Mouse (Mus musculus): ENCODE data around the gene Sdf4. TPM values are rescaled to one million over a fixed set of nuclear protein-coding genes. Genes with fewer than 3 reads are reported as not detected.

Gene Sdf4
- polyA plus RNA-seq, 1 experiment from 2014 or later = 136 TPM

- ATAC-seq (ENCODE audit: low FRiP score) (no peak), DNase-seq (ENCODE audit: low spot score) (no peak)
- H3K4me3 ChIP-seq (ENCODE audit: low read depth, low read length) = no peak overlapping the region
- no peaks in the 10 kb centered on the region for H3K4me1 ChIP-seq (replicated peaks; ENCODE audit: control insufficient read depth, insufficient read depth, low read length)
- no peak overlapping the region for H3K4me2 ChIP-seq (replicated peaks; ENCODE audit: low read depth, low read length)
- no peak overlapping the region for H3K27ac ChIP-seq (ENCODE audit: low read depth, low read length)
- WGBS = 92% methylated on average over 6 of the region's 6 CpGs
- H3K36me3 ChIP-seq (ENCODE audit: control insufficient read depth, insufficient read depth, low read length) = no peaks in the 10 kb centered on the region
- H3K9me3 ChIP-seq (ENCODE audit: control insufficient read depth, low read length) = no peaks in the 10 kb centered on the region
- no peak overlapping the region for H3K9ac ChIP-seq (ENCODE audit: low read depth, low read length)
- no peaks in the 10 kb centered on the region for H3K27me3 ChIP-seq (ENCODE audit: control insufficient read depth, insufficient read depth, low read length)
These were observed 61.9 kb downstream of the Sdf4 start for GRCm38 (mm10) chr4:156054606-156055005.

DNA sequence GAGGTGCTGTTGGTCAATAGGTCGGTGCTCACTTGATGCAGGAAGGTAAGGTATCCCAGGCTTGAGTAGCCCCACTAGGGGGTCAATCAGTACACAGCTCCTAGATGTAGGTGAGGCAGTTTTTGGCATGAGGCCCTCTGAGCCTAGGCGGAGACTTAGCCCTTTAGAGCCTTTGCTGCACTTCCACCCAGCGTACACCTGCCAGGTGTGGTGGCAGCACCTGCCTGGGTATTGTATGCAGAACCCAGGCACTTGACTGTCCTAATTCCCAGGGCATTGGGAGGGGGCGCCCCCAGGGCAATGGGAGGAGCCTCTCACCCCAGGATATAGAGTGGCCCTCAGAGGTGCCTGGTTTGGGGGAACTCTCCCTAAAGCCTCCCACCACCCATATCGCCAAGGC is 62.5 kb downstream of the Sdf4 start:
- no peak overlapping the region for H3K27ac ChIP-seq (ENCODE audit: low read depth, low read length)
- no peak for DNase-seq (ENCODE audit: low spot score)
- no peaks in the 10 kb centered on the region for H3K4me1 ChIP-seq (replicated peaks; ENCODE audit: control insufficient read depth, insufficient read depth, low read length)
- no peaks in the 10 kb centered on the region for H3K27me3 ChIP-seq (ENCODE audit: control insufficient read depth, insufficient read depth, low read length)
- no peak overlapping the region for H3K4me2 ChIP-seq (replicated peaks; ENCODE audit: low read depth, low read length)
- ATAC-seq (ENCODE audit: low FRiP score) = no peak
- H3K4me3 ChIP-seq (ENCODE audit: low read depth, low read length) = no peak overlapping the region
- H3K9ac ChIP-seq (ENCODE audit: low read depth, low read length) = no peak overlapping the region
- no peaks in the 10 kb centered on the region for H3K9me3 ChIP-seq (ENCODE audit: control insufficient read depth, low read length)
- H3K36me3 ChIP-seq (ENCODE audit: control insufficient read depth, insufficient read depth, low read length) = no peaks in the 10 kb centered on the region
- WGBS = 86% methylated on average over 5 of the region's 5 CpGs

DNA sequence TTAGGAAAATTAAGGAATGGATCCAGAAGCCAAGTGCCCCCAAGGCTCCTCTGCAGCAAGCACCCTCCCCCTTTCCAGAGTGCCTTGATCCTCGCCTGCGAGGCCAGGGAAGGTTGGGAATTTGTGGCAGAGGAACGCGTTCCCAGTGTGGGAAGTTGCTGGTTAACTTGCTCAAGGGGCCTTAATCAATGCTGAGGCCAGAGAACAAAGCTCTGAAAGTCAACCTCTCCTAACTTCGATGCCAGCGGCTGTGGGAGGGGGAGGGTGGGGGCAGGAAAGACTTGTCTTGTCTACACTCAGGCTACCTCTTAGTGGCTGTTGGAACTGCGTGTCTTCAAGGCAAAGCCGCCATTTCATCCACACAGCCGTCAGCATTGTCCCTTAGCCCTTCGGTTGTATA is 65.0 kb downstream of the Sdf4 start:
- Histone ChIP-seq H3K9me3 (ENCODE audit: control insufficient read depth, low read length) (no peaks in the 10 kb centered on the region), H3K27ac (ENCODE audit: low read depth, low read length) (no peak overlapping the region), H3K27me3 (ENCODE audit: control insufficient read depth, insufficient read depth, low read length) (no peaks in the 10 kb centered on the region), H3K36me3 (ENCODE audit: control insufficient read depth, insufficient read depth, low read length) (no peaks in the 10 kb centered on the region), H3K4me1 (replicated peaks; ENCODE audit: control insufficient read depth, insufficient read depth, low read length) (no peaks in the 10 kb centered on the region), H3K4me2 (replicated peaks; ENCODE audit: low read depth, low read length) (no peak overlapping the region), H3K4me3 (ENCODE audit: low read depth, low read length) (no peak overlapping the region), H3K9ac (ENCODE audit: low read depth, low read length) (no peak overlapping the region)
- WGBS = 66% methylated on average over 10 of the region's 10 CpGs
- ATAC-seq (ENCODE audit: low FRiP score) = no peak
- DNase-seq (ENCODE audit: low spot score) = no peak

DNA sequence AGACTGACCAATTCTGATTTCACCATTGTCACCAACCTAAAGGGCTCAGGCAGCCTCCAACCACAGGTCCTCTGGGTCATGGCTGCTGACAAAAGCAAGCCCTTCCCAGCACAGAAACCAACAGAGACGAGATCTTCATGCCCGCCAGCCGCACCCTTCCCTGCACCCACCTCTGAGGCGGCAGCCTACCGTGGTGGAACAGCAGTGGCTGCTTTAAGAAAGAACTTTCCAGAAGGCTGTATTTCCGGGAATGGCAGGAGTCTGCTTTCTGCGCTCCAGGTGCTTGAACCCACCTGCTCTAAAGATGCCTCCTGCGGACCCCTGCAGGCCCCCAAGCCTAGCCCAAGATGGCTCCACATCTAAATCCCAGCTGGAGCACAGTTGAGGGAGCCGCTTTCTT is 66.2 kb downstream of the Sdf4 start:
- no peaks in the 10 kb centered on the region for H3K27me3 ChIP-seq (ENCODE audit: control insufficient read depth, insufficient read depth, low read length)
- H3K4me1 ChIP-seq (replicated peaks; ENCODE audit: control insufficient read depth, insufficient read depth, low read length) = no peaks in the 10 kb centered on the region; the same call in 1 of the 2 replicates
- no peaks in the 10 kb centered on the region for H3K9me3 ChIP-seq (ENCODE audit: control insufficient read depth, low read length)
- no peak for DNase-seq (ENCODE audit: low spot score)
- H3K4me2 ChIP-seq (replicated peaks; ENCODE audit: low read depth, low read length) = no peak overlapping the region
- H3K4me3 ChIP-seq (ENCODE audit: low read depth, low read length) = no peak overlapping the region
- no peak for ATAC-seq (ENCODE audit: low FRiP score)
- no peak overlapping the region for H3K27ac ChIP-seq (ENCODE audit: low read depth, low read length)
- H3K36me3 ChIP-seq (ENCODE audit: control insufficient read depth, insufficient read depth, low read length) = no peaks in the 10 kb centered on the region
- no peak overlapping the region for H3K9ac ChIP-seq (ENCODE audit: low read depth, low read length)
- WGBS = 70% methylated on average over 9 of the region's 9 CpGs

- DNase-seq (ENCODE audit: low spot score) = no peak
- no peaks in the 10 kb centered on the region for H3K9me3 ChIP-seq (ENCODE audit: control insufficient read depth, low read length)
- no peak within 1 kb of the TSS for H3K27ac ChIP-seq (ENCODE audit: low read depth, low read length)
- H3K4me2 ChIP-seq (replicated peaks; ENCODE audit: low read depth, low read length) = no peak within 1 kb of the TSS
- no peaks in the 10 kb centered on the region; the same call in 1 of the 2 replicates for H3K4me1 ChIP-seq (replicated peaks; ENCODE audit: control insufficient read depth, insufficient read depth, low read length)
- no peak within 1 kb of the TSS for H3K4me3 ChIP-seq (ENCODE audit: low read depth, low read length)
- no peak for ATAC-seq (ENCODE audit: low FRiP score)
- H3K9ac ChIP-seq (ENCODE audit: low read depth, low read length) = no peak within 1 kb of the TSS
- no peaks in the 10 kb centered on the region for H3K27me3 ChIP-seq (ENCODE audit: control insufficient read depth, insufficient read depth, low read length)
- H3K36me3 ChIP-seq (ENCODE audit: control insufficient read depth, insufficient read depth, low read length) = no peaks in the 10 kb centered on the region
- WGBS = 45% methylated on average over 5 of the region's 5 CpGs
These were observed 66.6 kb downstream of the Sdf4 start, which contains the start of gene Ttll10 for GRCm38 (mm10) chr4:156059261-156059660. Gene Ttll10 (minus strand): TSS chr4:156059414.

DNA sequence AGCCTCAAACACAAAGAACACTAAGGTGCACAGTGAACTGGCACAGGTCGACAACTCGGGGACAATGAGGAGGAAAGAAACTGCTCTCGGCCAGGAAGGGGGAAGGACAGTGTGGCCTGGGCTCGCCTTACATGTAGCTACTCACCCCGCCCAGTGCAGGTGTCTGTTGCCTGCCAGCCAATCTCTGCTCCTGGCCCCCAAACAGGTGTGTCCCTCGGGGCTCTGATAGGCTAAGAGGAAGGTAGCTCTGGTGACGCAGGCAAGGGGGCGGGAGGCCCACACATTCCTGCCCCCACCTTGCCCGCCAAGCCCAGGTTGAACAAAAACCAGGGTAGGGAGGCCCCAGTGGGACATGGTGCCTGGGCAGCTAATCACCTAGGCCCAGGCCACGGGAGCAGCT is 67.0 kb downstream of the Sdf4 start:
- Histone ChIP-seq H3K4me1 (replicated peaks; ENCODE audit: control insufficient read depth, insufficient read depth, low read length) (no peaks in the 10 kb centered on the region; the same call in 1 of the 2 replicates), H3K36me3 (ENCODE audit: control insufficient read depth, insufficient read depth, low read length) (no peaks in the 10 kb centered on the region), H3K27me3 (ENCODE audit: control insufficient read depth, insufficient read depth, low read length) (no peaks in the 10 kb centered on the region), H3K9ac (ENCODE audit: low read depth, low read length) (no peak overlapping the region), H3K27ac (ENCODE audit: low read depth, low read length) (no peak overlapping the region), H3K4me2 (replicated peaks; ENCODE audit: low read depth, low read length) (no peak overlapping the region), H3K4me3 (ENCODE audit: low read depth, low read length) (no peak overlapping the region), H3K9me3 (ENCODE audit: control insufficient read depth, low read length) (no peaks in the 10 kb centered on the region)
- ATAC-seq (ENCODE audit: low FRiP score) (peak; percentile 60; the same call in 1 of the 2 replicates), DNase-seq (ENCODE audit: low spot score) (no peak)
- WGBS = 22% methylated on average over 10 of the region's 10 CpGs

MicroRNAs encoded within 50 kb of the gene (microRNA counts, 519-probe panel; counts per million panel counts)
- 892 counts per million, percentile 1 among the panel's probes with 10 or more counts for microRNA mmu-miR-200a
- 4,091 counts per million, percentile 38 among the panel's probes with 10 or more counts for microRNA mmu-miR-200b
- microRNA mmu-miR-429 = 4,626 counts per million, percentile 52 among the panel's probes with 10 or more counts

Other genes with a start within 250 kb of the Sdf4 start
- 70.9 and 79.9 TPM in 2 replicates for gene Atad3a, start 231.8 kb upstream of the Sdf4 start, polyA plus RNA-seq (2014; fragmentation: Nextera tagmentation; extraction: Ambion mirVana)
- gene Vwa1, start 218.2 kb upstream of the Sdf4 start, polyA plus RNA-seq (2014; fragmentation: Nextera tagmentation; extraction: Ambion mirVana) = 8.6 and 9.5 TPM in 2 replicates
- gene Tmem88b, start 207.0 kb upstream of the Sdf4 start, polyA plus RNA-seq (2014; fragmentation: Nextera tagmentation; extraction: Ambion mirVana) = 0.25 and 0.52 TPM in 2 replicates
- gene Ankrd65, start 202.4 kb upstream of the Sdf4 start, polyA plus RNA-seq (2014; fragmentation: Nextera tagmentation; extraction: Ambion mirVana) = not detected in 2 replicates
- gene Mrpl20, start 190.0 kb upstream of the Sdf4 start, polyA plus RNA-seq (2014; fragmentation: Nextera tagmentation; extraction: Ambion mirVana) = 238 and 242 TPM in 2 replicates
- gene Ccnl2, start 180.4 kb upstream of the Sdf4 start, polyA plus RNA-seq (2014; fragmentation: Nextera tagmentation; extraction: Ambion mirVana) = 163 and 170 TPM in 2 replicates
- gene Aurkaip1, start 161.6 kb upstream of the Sdf4 start, polyA plus RNA-seq (2014; fragmentation: Nextera tagmentation; extraction: Ambion mirVana) = 112 and 123 TPM in 2 replicates
- gene Mxra8, start 153.2 kb upstream of the Sdf4 start, polyA plus RNA-seq (2014; fragmentation: Nextera tagmentation; extraction: Ambion mirVana) = 31.1 and 36.8 TPM in 2 replicates
- gene Dvl1, start 145.5 kb upstream of the Sdf4 start, polyA plus RNA-seq (2014; fragmentation: Nextera tagmentation; extraction: Ambion mirVana) = 7.5 and 8.8 TPM in 2 replicates
- 0.46 TPM in 2 replicates for gene Tas1r3, start 129.5 kb upstream of the Sdf4 start, polyA plus RNA-seq (2014; fragmentation: Nextera tagmentation; extraction: Ambion mirVana)
- gene Cptp, start 123.4 kb upstream of the Sdf4 start, polyA plus RNA-seq (2014; fragmentation: Nextera tagmentation; extraction: Ambion mirVana) = 19.8 and 22.7 TPM in 2 replicates
- 93.1 and 95.4 TPM in 2 replicates for gene Ints11, start 123.3 kb upstream of the Sdf4 start, polyA plus RNA-seq (2014; fragmentation: Nextera tagmentation; extraction: Ambion mirVana)
- 41.6 and 43.2 TPM in 2 replicates for gene Pusl1, start 101.1 kb upstream of the Sdf4 start, polyA plus RNA-seq (2014; fragmentation: Nextera tagmentation; extraction: Ambion mirVana)
- 29.0 and 34.7 TPM in 2 replicates for gene Acap3, start 101.0 kb upstream of the Sdf4 start, polyA plus RNA-seq (2014; fragmentation: Nextera tagmentation; extraction: Ambion mirVana)
- gene Ube2j2, start 49.0 kb upstream of the Sdf4 start, polyA plus RNA-seq (2014; fragmentation: Nextera tagmentation; extraction: Ambion mirVana) = 142 and 160 TPM in 2 replicates
- gene C1qtnf12, start 30.6 kb upstream of the Sdf4 start, polyA plus RNA-seq (2014; fragmentation: Nextera tagmentation; extraction: Ambion mirVana) = 21.0 and 24.0 TPM in 2 replicates
- 18.2 and 19.4 TPM in 2 replicates for gene B3galt6, start 223 bp upstream of the Sdf4 start, polyA plus RNA-seq (2014; fragmentation: Nextera tagmentation; extraction: Ambion mirVana)
- gene Tnfrsf4, start 21.0 kb downstream of the Sdf4 start, polyA plus RNA-seq (2014; fragmentation: Nextera tagmentation; extraction: Ambion mirVana) = 0.39 and 0.73 TPM in 2 replicates
- 0.74 and 2.4 TPM in 2 replicates for gene Tnfrsf18, start 33.3 kb downstream of the Sdf4 start, polyA plus RNA-seq (2014; fragmentation: Nextera tagmentation; extraction: Ambion mirVana)
- 0.10 TPM in 1 of 2 replicates, not detected in the other for gene Ttll10, start 66.5 kb downstream of the Sdf4 start, polyA plus RNA-seq (2014; fragmentation: Nextera tagmentation; extraction: Ambion mirVana)
- gene 9430015G10Rik, start 117.1 kb downstream of the Sdf4 start, polyA plus RNA-seq (2014; fragmentation: Nextera tagmentation; extraction: Ambion mirVana) = 44.0 and 44.4 TPM in 2 replicates
- gene Rnf223, start 137.6 kb downstream of the Sdf4 start, polyA plus RNA-seq (2014; fragmentation: Nextera tagmentation; extraction: Ambion mirVana) = 0.73 and 0.76 TPM in 2 replicates
- gene Agrn, start 204.6 kb downstream of the Sdf4 start, polyA plus RNA-seq (2014; fragmentation: Nextera tagmentation; extraction: Ambion mirVana) = 79.7 and 80.7 TPM in 2 replicates
- gene Isg15, start 207.9 kb downstream of the Sdf4 start, polyA plus RNA-seq (2014; fragmentation: Nextera tagmentation; extraction: Ambion mirVana) = 0.54 and 1.2 TPM in 2 replicates
- 2.0 and 3.1 TPM in 2 replicates for gene AW011738, start 210.4 kb downstream of the Sdf4 start, polyA plus RNA-seq (2014; fragmentation: Nextera tagmentation; extraction: Ambion mirVana)
- 1.1 and 1.4 TPM in 2 replicates for gene Perm1, start 223.0 kb downstream of the Sdf4 start, polyA plus RNA-seq (2014; fragmentation: Nextera tagmentation; extraction: Ambion mirVana)
- 17.0 and 17.8 TPM in 2 replicates for gene Plekhn1, start 242.0 kb downstream of the Sdf4 start, polyA plus RNA-seq (2014; fragmentation: Nextera tagmentation; extraction: Ambion mirVana)
- 78.0 and 78.6 TPM in 2 replicates for gene Noc2l, start 243.1 kb downstream of the Sdf4 start, polyA plus RNA-seq (2014; fragmentation: Nextera tagmentation; extraction: Ambion mirVana)